Mouse (Mus musculus) lung, adult 2 months (tissue): ENCODE measurements around the gene Dkk3.
"Not testable (repeated sequence)": the region's sequence is repeated elsewhere in the genome, so short reads cannot be mapped to it uniquely, and the experiment has no call there.

Experiments
- CTCF ChIP-seq: fragments of 200-500 bp; IDR thresholded peaks from 2 replicates; pipeline ENCODE4 v1.5.1; 2011; ENCODE audit warnings: mild to moderate bottlenecking, low read length, control low read depth; ENCODE audit not compliant: insufficient read depth
- POLR2A ChIP-seq: fragments of 200-500 bp; IDR thresholded peaks from 2 replicates; pipeline ENCODE4 v1.6.1; 2011; ENCODE audit warnings: low read depth, mild to moderate bottlenecking, control low read depth, low read length, borderline replicate concordance; ENCODE audit errors: extremely low read depth

- TF ChIP-seq CTCF, POLR2A: not testable (repeated sequence)
Observed at GRCm38 (mm10) chr7:112094923-112095322, 63.9 kb downstream of the Dkk3 start.
